Mouse (Mus musculus) Muller cell, postnatal 12 days (primary cell): ENCODE data around the gene Dlgap4.

Experiments
- DNase-seq: peaks from one replicate; pipeline ENCODE4 v3.0.0-alpha.2; 2015; ENCODE audit errors: inconsistent ontology term

The Dlgap4 gene

GRCm38 (mm10) chr2:156658751-156659150, 45.2 kb downstream of the Dlgap4 start:
- no peak for DNase-seq

- DNase-seq, result no peak
Observed at GRCm38 (mm10) chr2:156659981-156660380, 46.5 kb downstream of the Dlgap4 start.

DNA sequence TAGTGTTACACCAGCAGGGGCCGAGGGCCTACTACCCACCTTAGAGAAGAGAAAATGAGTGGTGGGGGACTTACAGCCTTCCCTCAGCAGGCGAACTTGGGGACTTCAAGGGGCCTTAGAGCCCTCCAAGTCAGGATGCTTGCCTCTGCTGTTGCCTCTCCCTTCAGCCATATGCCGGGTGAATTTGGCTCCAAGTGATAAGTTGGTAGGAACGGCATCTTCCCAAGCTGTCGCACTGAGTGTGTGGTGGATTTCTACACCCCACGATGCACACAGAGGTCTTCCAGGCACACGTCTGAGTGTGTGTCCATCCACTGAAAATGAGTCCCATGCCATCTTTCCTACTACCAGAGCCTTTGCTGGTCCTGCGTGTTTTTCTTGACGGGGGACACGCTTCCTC, 49.7 kb downstream of the Dlgap4 start:
- no peak for DNase-seq

- no peak for DNase-seq
Observed at GRCm38 (mm10) chr2:156664407-156664806, 50.9 kb downstream of the Dlgap4 start.

GRCm38 (mm10) chr2:156664993-156665518, 51.6 kb downstream of the Dlgap4 start:
- no peak for DNase-seq

GRCm38 (mm10) chr2:156665620-156666196, 52.2 kb downstream of the Dlgap4 start:
- DNase-seq, result no peak

- DNase-seq, result peak; percentile 56
Observed at GRCm38 (mm10) chr2:156666231-156666630, 52.7 kb downstream of the Dlgap4 start.

DNA sequence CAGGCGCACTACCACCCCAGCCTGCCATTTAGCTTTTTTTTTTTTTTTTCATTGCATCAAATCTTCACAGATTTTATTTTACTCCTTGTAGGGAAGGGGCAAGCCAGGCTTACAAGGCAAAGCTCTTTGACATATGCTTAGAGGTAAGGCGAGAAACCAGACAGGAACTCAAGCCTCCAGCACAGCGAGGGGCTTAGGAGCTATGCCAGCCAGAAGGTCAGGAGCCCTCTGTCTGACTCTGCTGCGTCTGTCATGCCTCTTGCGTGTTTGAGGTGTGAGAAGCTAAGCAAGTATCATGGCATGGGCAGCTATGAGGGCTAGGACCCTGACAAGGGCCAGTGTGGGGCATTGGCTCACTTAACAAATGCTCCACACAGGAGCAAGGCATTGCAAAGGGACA, 53.8 kb downstream of the Dlgap4 start:
- DNase-seq, result no peak

DNA sequence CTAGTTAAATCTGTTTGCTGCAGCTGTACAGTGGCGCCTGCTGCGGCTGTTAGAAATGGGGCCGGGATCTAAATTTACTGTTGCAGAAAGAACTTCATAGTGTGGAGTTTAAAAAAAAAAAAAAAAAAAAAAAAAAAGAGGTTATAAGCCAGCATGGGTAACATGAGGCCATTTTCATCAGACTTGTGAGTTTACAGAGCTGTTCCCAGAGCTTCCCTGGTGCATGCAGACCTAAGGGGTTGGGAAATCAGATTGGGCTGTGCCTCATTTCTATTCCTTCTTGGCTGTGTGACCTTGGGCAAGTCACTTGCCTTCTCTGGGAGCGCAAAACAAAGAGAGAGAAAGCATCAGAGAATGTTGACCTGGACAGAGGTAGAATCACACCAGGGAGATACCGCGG, 55.1 kb downstream of the Dlgap4 start:
- no peak for DNase-seq

DNA sequence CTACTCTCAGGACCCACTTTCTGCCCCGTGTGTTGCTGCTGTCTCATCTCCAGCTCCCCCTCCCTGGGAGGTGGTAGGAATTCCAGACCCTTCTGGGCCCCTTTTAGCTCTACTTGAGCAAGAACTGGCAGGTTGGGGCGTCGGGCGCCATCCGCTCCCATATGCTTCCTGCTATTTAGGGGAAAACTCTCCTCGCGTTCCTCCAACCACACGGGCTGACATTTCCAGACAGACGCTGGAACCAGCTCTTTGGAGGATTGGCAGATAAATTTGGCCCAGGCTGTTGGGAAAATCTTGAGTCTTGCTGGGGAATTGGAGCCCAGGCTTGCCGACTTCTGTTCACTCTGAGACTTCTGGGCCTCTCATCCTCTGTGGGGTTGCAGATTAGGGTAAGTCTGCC, 59.8 kb downstream of the Dlgap4 start:
- no peak for DNase-seq

DNA sequence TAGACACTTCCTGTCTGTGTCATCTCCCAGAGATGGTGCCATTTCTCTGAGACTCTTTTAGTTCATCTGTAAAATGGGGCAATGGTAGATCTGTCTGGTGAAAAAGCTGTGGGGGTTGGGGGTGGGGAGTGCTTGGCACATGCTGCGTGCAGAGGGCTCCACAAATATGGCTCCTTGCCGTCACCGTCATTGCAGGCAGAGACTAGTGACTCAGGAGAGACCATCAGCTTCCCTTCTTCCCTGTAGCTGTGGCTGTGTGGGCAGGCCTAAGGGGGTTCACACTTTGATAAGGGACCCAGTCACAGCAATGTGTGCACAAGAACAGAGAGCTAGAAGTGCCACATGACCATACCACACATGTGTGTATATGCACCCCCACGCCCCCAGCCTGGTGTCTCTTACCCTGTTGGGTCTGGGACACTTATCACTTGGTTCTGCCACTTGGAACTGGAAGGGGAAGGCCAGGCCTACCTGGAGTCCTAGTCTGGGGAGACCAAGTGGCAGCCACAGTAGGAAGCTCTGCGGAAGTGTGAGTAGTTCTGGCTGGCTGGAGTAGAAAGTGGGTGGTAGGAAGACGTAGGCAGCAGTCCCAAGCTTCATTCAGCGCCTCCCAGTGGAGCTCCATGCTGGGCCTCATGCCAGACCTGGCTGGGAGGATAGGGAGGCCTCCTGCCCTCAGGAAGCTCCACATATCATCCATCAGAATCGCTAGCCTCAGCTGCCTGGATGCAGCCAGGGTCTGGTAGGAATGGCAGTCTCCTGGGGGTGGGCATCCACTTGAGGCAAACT, 60.6 kb downstream of the Dlgap4 start:
- no peak for DNase-seq

DNA sequence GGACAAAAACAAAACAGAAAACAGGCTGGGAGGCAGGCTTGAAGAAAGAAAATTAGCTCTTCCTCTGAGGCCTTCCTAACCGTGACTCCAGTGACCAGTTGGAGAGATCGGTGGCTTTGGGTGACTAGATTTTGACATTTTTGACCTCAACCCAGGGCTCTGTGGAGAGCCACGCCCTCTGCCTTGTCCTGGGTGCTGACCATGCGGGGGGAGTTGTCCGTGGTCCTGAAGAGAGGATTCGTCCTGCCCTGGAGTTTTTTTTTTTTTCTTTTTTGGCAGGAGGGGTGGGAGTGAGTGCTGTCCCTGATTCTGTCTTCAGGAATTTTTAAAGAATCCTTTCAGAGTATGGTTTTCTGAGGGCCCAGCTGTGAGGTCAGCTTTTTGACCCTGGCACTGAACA, 63.4 kb downstream of the Dlgap4 start:
- peak; percentile 62 for DNase-seq

DNA sequence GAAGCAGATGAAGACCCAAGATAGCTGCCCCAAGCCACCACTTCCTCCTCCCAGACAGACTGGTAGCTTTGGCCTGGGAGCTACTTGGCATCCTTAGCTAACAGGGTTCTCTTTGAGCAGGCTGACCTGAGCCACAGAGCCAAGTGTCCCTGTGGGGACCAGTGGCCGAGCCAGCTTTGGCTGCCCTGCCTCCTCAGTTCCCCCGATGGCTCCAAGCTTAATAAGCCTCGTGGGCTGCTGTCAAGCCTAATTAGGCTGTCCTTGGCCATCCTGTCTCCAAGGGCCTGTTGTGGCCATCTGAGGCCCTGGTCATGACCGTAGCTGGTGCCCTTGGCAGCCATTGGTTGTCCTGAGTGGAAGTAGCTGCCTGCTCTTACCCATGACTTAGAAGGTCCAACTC, 64.6 kb downstream of the Dlgap4 start:
- DNase-seq, result no peak

DNA sequence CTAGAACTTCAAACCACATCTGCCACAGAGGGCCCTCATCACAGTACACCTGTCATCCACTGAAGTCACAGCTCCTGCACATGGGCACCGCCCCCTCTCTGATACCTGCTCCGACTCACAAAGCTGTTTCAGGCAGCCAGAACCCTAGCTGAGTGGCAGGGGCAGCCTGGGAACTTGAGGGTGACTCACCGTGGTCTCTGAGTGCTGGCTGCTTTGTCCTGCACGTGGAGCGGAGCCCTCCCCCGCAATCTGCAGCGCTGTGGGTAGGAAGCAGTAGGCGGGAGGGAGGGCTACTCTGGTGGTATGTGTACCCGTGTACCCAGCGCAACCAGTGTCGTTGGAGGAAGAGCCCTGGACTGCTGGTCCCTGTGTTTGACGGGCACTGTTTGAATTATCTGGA, 69.5 kb downstream of the Dlgap4 start:
- peak; percentile 69 for DNase-seq

DNA sequence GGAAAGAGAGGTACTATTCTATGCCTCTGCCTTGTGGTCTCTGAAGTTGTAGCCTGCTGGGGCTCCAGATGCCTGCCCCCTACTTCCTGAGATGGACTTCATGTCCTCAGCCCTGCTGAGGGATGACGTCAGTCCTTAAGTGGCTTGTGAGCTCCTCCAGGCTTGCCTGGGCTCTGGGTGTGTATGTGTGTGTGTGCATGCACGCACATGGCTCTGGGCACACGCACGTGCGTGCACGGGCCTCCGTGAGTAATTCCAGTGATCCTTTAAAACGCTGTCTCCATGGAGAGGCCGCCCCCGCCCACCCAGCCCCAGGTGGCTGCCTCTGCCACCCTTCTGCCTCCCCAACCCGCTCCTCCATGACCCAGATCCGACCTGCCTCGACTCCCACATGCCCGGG, 72.5 kb downstream of the Dlgap4 start:
- DNase-seq, result no peak

- DNase-seq, result no peak
Observed at GRCm38 (mm10) chr2:156686754-156687153, 73.2 kb downstream of the Dlgap4 start.

DNA sequence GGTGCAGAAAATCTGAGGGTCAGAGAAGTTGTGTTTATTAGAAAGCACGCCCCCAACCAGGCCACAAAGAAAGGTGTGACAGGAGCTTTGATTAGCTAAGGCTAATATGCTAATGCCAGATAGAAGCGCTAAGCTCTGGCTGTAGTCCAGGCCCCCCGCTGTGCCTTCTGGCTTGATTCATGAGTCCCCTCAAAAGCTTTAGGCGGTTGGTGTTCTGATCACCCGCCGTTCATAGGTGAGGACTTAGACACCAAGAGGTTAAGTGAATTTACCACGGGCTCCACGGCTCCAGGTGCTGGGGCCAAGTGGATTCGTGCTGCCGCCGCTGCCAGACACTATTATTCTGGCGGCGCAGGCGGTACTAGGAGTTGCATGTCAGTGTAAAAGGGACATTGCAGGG, 75.1 kb downstream of the Dlgap4 start:
- peak; percentile 40 for DNase-seq

GRCm38 (mm10) chr2:156690833-156691232, 77.3 kb downstream of the Dlgap4 start:
- DNase-seq, result no peak

DNA sequence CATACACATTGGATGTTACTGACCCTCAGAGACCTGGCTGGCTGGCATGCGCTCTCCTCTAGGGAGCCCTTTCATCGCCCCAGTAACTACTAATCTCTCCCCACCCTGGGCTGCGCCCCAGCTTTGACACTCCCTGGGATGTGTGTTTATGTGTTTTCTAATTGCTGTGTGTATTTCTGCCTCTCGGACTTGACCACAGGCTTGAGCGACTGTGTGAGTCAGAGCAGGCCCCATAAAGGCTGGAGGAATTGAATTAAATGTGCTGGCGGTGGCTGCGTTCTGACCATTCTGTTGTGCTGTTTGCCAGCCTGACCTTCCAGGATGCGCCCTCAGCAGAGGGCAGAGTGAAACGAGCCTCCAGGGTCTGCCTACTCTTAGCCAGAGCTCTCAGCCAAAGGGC, 78.2 kb downstream of the Dlgap4 start:
- DNase-seq, result peak; percentile 60

DNA sequence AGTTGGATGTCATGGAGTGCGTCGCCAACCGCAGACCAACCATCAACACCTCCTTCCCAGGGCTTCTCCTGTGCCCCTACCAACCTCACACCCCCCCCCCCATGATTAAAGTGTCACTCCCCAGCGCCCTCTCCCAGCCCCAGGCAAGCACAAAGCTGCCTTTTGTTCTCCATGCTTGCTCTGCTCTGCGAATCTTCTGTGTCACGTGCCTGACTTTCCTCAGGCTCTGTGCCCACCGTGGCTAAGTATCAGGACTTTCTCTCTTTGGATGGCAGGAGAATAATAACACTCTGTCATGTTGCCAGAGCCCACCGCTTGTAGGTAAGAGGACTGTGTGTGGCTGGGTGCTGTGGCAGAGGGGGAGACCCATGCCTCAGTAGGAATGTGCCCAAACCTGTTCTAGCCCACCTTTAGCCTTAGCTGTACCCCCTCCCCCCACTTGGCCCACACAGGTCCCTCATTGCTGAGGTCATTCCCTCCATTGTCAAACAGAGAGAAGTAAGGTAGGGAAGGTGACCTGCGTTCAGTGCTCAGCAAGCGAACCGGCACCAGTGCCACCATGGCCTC, 79.8 kb downstream of the Dlgap4 start:
- DNase-seq, result no peak

DNA sequence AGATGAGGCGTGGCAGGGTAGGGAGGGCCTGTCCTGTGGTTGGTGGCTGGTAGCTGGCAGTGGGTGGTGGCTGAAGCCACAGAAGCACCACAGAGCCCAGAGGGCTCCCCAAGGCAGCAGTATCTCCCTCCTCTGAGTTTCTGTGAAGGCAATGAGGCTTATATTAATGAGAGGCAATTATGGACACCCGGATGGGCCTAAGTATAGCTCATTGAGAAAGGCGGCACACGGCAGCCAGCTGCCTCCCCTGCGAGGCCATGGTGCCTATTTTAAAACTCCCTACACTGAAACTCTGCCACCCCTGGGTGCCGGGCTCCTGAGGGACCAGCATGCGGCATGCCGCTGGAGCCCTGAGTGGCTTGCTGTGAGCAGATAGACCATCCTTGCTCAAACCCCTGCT, 83.8 kb downstream of the Dlgap4 start:
- no peak for DNase-seq

- DNase-seq, result peak; percentile 17
Observed at GRCm38 (mm10) chr2:156698168-156698567, 84.7 kb downstream of the Dlgap4 start.

GRCm38 (mm10) chr2:156705473-156705872, 92.0 kb downstream of the Dlgap4 start:
- DNase-seq, result peak; percentile 50
